Mouse (Mus musculus): ENCODE measurements around the gene Tet3.

- TF ChIP-seq CTCF (IDR thresholded peaks at IDR 0.05; ENCODE audit: borderline replicate concordance, control insufficient read depth, extremely low read depth, insufficient read depth, low read length, poor library complexity), result peak; percentile 89
- TF ChIP-seq POLR2A (IDR thresholded peaks at IDR 0.05; ENCODE audit: control insufficient read depth, extremely low read depth, insufficient read depth, low read length, poor library complexity), result no peak
Measured at GRCm38 (mm10) chr6:83356569-83357138, 102.2 kb downstream of the Tet3 start.

All from thymus, adult 2 months (tissue).